Mouse (Mus musculus) forebrain, embryonic 13.5 days (tissue): Measurements from ENCODE around the gene Nat8f2. TPM values are rescaled to one million over a fixed set of nuclear protein-coding genes. Genes with fewer than 3 reads are reported as not detected.
"Not testable (repeated sequence)": the region's sequence is repeated elsewhere in the genome, so short reads cannot be mapped to it uniquely, and the experiment has no call there.

ENCODE experiments used
- ATAC-seq: fragments of 200-750 bp; cut with Nextera tagmentation; 2 replicates; pipeline ENCODE4 v1.8.0; 2017
- H3K27ac ChIP-seq: fragments of 300-500 bp; sonication (generic); 2 replicates; pipeline ENCODE4 v1.5.1; 2015; ENCODE audit warnings: inconsistent platforms, mild to moderate bottlenecking, moderate library complexity
- H3K27me3 ChIP-seq: fragments of 300-500 bp; sonication (generic); 2 replicates; pipeline ENCODE4 v1.6.1; 2015; ENCODE audit warnings: mild to moderate bottlenecking, inconsistent platforms
- H3K36me3 ChIP-seq: fragments of 300-500 bp; sonication (generic); 2 replicates; pipeline ENCODE4 v1.6.1; 2015; ENCODE audit warnings: mild to moderate bottlenecking, inconsistent platforms; ENCODE audit not compliant: poor library complexity, severe bottlenecking
- H3K4me1 ChIP-seq: fragments of 300-500 bp; sonication (generic); 2 replicates; pipeline ENCODE4 v1.6.1; 2015; ENCODE audit warnings: inconsistent platforms
- H3K4me2 ChIP-seq: fragments of 300-500 bp; sonication (generic); 2 replicates; pipeline ENCODE4 v1.6.1; 2015; ENCODE audit warnings: inconsistent platforms, mild to moderate bottlenecking, moderate library complexity
- H3K4me3 ChIP-seq: fragments of 300-500 bp; sonication (generic); 2 replicates; pipeline ENCODE4 v1.5.1; 2015; ENCODE audit warnings: mild to moderate bottlenecking, inconsistent platforms
- H3K9ac ChIP-seq: fragments of 300-500 bp; sonication (generic); 2 replicates; pipeline ENCODE4 v1.6.1; 2015; ENCODE audit warnings: mild to moderate bottlenecking, inconsistent platforms
- H3K9me3 ChIP-seq: fragments of 300-500 bp; sonication (generic); replicated peaks from 2 replicates; pipeline ENCODE4 v1.6.1; 2016; ENCODE audit warnings: inconsistent platforms
- WGBS: fragments of 180-500 bp; shearing (Covaris S2); methylation state at CpG from one replicate; pipeline ENCODE4 v1.1.7; 2015; 5-methylcytosine and 5-hydroxymethylcytosine counted together
- polyA plus RNA-seq: library from polyadenylated mRNA; unstranded; fragments of >200 nt; fragmentation: Nextera tagmentation; extraction: Ambion mirVana; gene quantifications from 2 replicates; pipeline ENCODE4 v1.2.1, GENCODE M21; 2015

The Nat8f2 gene
- polyA plus RNA-seq, 1 experiment from 2014 or later: not detected

DNA sequence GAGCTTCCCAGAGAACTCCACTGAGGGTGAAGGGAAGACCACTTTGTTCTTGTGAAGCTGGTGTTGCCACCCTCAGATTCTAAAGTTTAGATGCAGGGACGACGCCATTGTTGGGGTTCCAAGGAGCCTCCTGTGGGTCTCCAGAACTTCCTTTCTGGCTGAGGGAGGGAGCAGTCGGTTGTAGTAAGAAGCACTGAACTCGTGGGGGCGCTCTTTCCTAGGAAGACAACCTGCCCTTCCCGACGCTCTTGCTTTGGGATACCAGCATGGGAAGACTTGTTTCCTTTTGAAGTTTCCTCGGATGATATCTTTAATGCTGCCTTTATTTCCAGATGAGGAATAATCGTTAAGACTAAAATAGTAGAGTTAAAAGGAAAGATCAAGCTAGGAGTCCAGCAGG lies 32.1 kb downstream of the Nat8f2 start:
- not testable (repeated sequence) for ATAC-seq, H3K9ac ChIP-seq, H3K4me2 ChIP-seq, H3K9me3 ChIP-seq, H3K27ac ChIP-seq, H3K27me3 ChIP-seq, H3K4me3 ChIP-seq, H3K36me3 ChIP-seq
- peaks cover 15% of the 10 kb centered on the region; the same call in 1 of the 2 replicates for H3K4me1 ChIP-seq
- WGBS: 17% methylated on average over 9 of the region's 9 CpGs

GRCm38 (mm10) chr6:85836098-85836497 lies 32.9 kb downstream of the Nat8f2 start:
- not testable (repeated sequence) for H3K27ac ChIP-seq, ATAC-seq
- 76% methylated on average over 5 of the region's 5 CpGs for WGBS

GRCm38 (mm10) chr6:85835104-85835503 lies 33.9 kb downstream of the Nat8f2 start:
- peaks cover 14% of the 10 kb centered on the region; the same call in 1 of the 2 replicates for H3K4me1 ChIP-seq
- H3K36me3 ChIP-seq, H3K9me3 ChIP-seq, H3K4me3 ChIP-seq, H3K9ac ChIP-seq, H3K27me3 ChIP-seq, H3K27ac ChIP-seq, ATAC-seq, H3K4me2 ChIP-seq: not testable (repeated sequence)
- 85% methylated on average over 1 of the region's 2 CpGs for WGBS

More at GRCm38 (mm10) chr6:85836098-85836497, 32.9 kb downstream of the Nat8f2 start:
- not testable (repeated sequence) for H3K9ac ChIP-seq, H3K9me3 ChIP-seq, H3K4me3 ChIP-seq, H3K4me2 ChIP-seq, H3K27me3 ChIP-seq, H3K36me3 ChIP-seq
- H3K4me1 ChIP-seq: peaks cover 15% of the 10 kb centered on the region; the same call in 1 of the 2 replicates

- not testable (repeated sequence) for H3K4me2 ChIP-seq, H3K9me3 ChIP-seq, H3K36me3 ChIP-seq, H3K4me3 ChIP-seq, H3K9ac ChIP-seq, ATAC-seq, H3K27ac ChIP-seq, H3K4me1 ChIP-seq, H3K27me3 ChIP-seq
Observed at GRCm38 (mm10) chr6:85834504-85835100, 34.4 kb downstream of the Nat8f2 start.

- no peaks in the 10 kb centered on the region for H3K36me3 ChIP-seq
- no peak within 1 kb of the TSS for H3K4me3 ChIP-seq
- H3K4me2 ChIP-seq: no peak within 1 kb of the TSS
- no peak within 1 kb of the TSS for H3K9ac ChIP-seq
- no peaks in the 10 kb centered on the region for H3K9me3 ChIP-seq
- no peak within 1 kb of the TSS for H3K27ac ChIP-seq
- no peaks in the 10 kb centered on the region for H3K27me3 ChIP-seq
- no peaks in the 10 kb centered on the region for H3K4me1 ChIP-seq
- 84% methylated on average over 7 of the region's 7 CpGs for WGBS
- ATAC-seq: no peak
Observed at GRCm38 (mm10) chr6:85831796-85832321, 37.1 kb downstream of the Nat8f2 start, which contains the start of gene Nat8. Gene Nat8 (minus strand): TSS chr6:85832082.

- WGBS: 68% methylated on average over 1 of the region's 1 CpGs
- no peak for ATAC-seq
- Histone ChIP-seq H3K9ac (no peak overlapping the region), H3K27me3 (no peaks in the 10 kb centered on the region), H3K27ac (no peak overlapping the region), H3K4me3 (no peak overlapping the region), H3K36me3 (no peaks in the 10 kb centered on the region), H3K9me3 (no peaks in the 10 kb centered on the region), H3K4me2 (no peak overlapping the region), H3K4me1 (no peaks in the 10 kb centered on the region)
Observed at GRCm38 (mm10) chr6:85829462-85829861, 39.5 kb downstream of the Nat8f2 start.

GRCm38 (mm10) chr6:85825886-85826285 lies 43.1 kb downstream of the Nat8f2 start:
- no peaks in the 10 kb centered on the region for H3K9me3 ChIP-seq
- ATAC-seq: no peak
- H3K36me3 ChIP-seq: no peaks in the 10 kb centered on the region
- no peak overlapping the region for H3K4me2 ChIP-seq
- H3K4me1 ChIP-seq: no peaks in the 10 kb centered on the region
- no peak overlapping the region for H3K9ac ChIP-seq
- H3K4me3 ChIP-seq: no peak overlapping the region
- 85% methylated on average over 2 of the region's 2 CpGs for WGBS
- H3K27ac ChIP-seq: no peak overlapping the region
- no peaks in the 10 kb centered on the region for H3K27me3 ChIP-seq

DNA sequence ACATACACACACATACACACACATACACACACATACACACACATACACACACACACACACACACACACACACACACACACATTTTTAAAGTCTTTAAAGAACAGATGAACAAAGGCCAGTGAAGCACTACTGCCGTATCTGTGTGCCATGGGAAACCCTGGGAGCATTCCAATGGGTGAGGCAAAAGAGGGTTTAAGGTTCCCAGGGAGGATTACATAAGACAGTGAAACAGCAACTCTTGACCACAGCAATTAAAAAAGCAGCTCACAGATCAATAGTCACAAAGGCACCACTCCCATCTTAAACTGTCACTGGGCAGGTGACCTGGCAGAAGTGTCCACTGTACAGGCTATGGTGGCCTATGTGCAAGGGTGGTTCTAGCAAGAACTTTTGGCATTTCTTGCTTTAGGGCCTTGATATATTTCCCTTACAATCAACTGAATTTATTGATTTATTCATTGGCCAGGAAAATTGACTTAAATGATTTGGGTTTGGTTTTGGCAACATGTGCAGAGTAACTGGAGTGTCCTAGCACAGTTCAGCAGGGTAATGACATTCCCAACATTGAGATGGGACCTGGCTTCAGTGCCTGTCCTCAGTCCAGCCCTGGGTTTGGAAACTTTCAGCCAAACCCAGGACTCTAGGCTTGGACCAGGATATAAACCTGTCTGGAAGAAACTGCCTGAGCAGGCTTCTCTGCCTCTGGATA lies 45.4 kb downstream of the Nat8f2 start:
- Histone ChIP-seq H3K9me3 (no peaks in the 10 kb centered on the region), H3K4me3 (no peak overlapping the region), H3K4me2 (no peak overlapping the region), H3K27me3 (no peaks in the 10 kb centered on the region), H3K27ac (no peak overlapping the region), H3K4me1 (no peaks in the 10 kb centered on the region), H3K36me3 (no peaks in the 10 kb centered on the region), H3K9ac (no peak overlapping the region)
- WGBS: 90% methylated on average over 1 of the region's 1 CpGs
- ATAC-seq: no peak

DNA sequence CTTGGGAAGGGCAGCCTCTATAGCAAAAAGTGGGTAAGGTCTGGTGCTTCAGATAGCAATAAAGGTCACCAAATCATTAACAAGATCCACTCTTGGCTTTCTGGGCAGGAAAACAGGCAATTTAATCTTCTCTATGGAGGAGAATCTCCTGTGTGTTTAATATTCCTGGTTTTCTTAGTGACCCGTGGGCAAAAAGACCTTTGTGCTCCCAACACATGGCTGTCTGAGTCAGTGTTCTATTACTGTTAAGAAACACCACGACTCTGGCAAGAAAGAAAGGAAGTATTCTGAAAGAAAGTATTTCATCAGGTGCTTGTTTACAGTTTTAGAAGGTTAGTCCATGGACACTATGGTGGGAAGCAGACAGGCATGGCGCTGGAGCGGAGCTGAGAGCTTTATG lies 46.7 kb downstream of the Nat8f2 start:
- Histone ChIP-seq H3K9me3 (no peaks in the 10 kb centered on the region), H3K27me3 (no peaks in the 10 kb centered on the region), H3K27ac (no peak overlapping the region), H3K4me3 (no peak overlapping the region), H3K9ac (no peak overlapping the region), H3K36me3 (no peaks in the 10 kb centered on the region), H3K4me1 (no peaks in the 10 kb centered on the region), H3K4me2 (no peak overlapping the region)
- ATAC-seq: no peak
- WGBS: 81% methylated on average over 4 of the region's 4 CpGs

DNA sequence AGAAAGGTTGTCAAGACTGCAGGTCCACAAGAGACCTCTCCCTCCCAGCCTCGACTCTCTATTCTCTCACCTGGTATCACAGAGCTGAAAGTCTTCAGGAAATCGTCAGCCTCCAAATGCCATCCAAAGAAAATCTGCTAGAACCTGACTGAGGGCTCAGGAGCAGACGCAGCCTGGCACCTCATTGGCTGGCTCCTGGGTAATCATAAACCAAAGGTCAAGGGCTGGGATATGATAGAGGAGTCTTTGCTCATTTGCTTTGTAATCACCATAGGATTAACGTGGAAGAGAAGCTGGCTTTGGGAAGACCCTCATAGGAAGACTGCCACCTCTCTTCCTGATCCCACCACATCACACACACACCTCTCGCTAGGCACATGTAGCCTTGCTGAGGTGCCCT lies 48.1 kb downstream of the Nat8f2 start, which contains the start of the genes Nat8f6 and Nat8f5:
Gene Nat8f6, minus strand, starts transcription at position 118 of the 400 bp plus-strand sequence.
Gene Nat8f5, minus strand, starts transcription at position 136 of the 400 bp plus-strand sequence.
- WGBS: 91% methylated on average over 5 of the region's 5 CpGs
- Histone ChIP-seq H3K36me3 (no peaks in the 10 kb centered on the region), H3K4me2 (no peak within 1 kb of the TSS), H3K27me3 (no peaks in the 10 kb centered on the region), H3K9me3 (no peaks in the 10 kb centered on the region), H3K4me1 (no peaks in the 10 kb centered on the region), H3K4me3 (no peak within 1 kb of the TSS), H3K9ac (no peak within 1 kb of the TSS), H3K27ac (no peak within 1 kb of the TSS)
- no peak for ATAC-seq

DNA sequence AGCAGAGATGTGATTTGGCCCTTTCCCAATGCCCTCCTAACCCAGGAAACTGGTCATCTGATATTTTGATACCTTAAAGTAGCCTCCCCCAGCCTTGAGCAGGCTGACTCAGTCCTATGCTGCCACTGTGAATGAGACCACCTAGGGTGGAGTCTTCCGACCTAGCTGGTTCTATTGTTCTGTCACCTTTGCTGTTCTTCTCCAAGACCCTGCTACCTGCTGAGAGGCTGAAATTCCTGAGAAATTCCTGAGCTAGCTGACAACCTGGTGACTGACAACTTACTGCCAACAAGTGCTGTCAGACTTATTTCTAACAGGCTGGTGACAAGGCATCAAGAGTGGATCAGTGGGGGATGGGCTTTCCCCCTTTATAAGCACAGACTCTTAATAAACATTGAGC lies 50.6 kb downstream of the Nat8f2 start:
- Histone ChIP-seq H3K4me1 (no peaks in the 10 kb centered on the region), H3K36me3 (no peaks in the 10 kb centered on the region), H3K9ac (no peak overlapping the region), H3K27me3 (no peaks in the 10 kb centered on the region), H3K4me2 (no peak overlapping the region), H3K27ac (no peak overlapping the region), H3K4me3 (no peak overlapping the region), H3K9me3 (no peaks in the 10 kb centered on the region)
- no peak for ATAC-seq
- WGBS: 31% methylated on average over 1 of the region's 1 CpGs
